Mouse (Mus musculus) E14TG2a.4 (cell line): ENCODE results near the gene Smad3.

Source experiments
- H3K27me3 ChIP-seq: 2 replicates; pipeline ENCODE4 v1.6.1; 2014; ENCODE audit warnings: low read length, control low read depth; ENCODE audit not compliant: insufficient read depth
- H3K36me3 ChIP-seq: 2 replicates; pipeline ENCODE4 v1.6.1; 2014; ENCODE audit warnings: low read length, control low read depth; ENCODE audit not compliant: insufficient read depth
- H3K4me1 ChIP-seq: replicated peaks from 2 replicates; pipeline ENCODE4 v1.6.1; 2014; ENCODE audit warnings: low read depth, low read length, control low read depth
- H3K4me3 ChIP-seq: replicated peaks from 2 replicates; pipeline ENCODE4 v1.5.1; 2014; ENCODE audit warnings: mild to moderate bottlenecking, low read length
- H3K9me3 ChIP-seq: 2 replicates; pipeline ENCODE4 v1.6.1; 2014; ENCODE audit warnings: low read length, control low read depth
- CTCF ChIP-seq: conservative IDR thresholded peaks from 2 replicates; pipeline ENCODE4 v1.5.1; 2014; ENCODE audit warnings: low read length
- NANOG ChIP-seq: IDR thresholded peaks from 2 replicates; pipeline ENCODE4 v1.6.1; 2014; ENCODE audit warnings: borderline replicate concordance, low read length, mixed read lengths
- POU5F1 ChIP-seq: IDR thresholded peaks from 2 replicates; pipeline ENCODE4 v1.6.1; 2014; ENCODE audit warnings: low read length, borderline replicate concordance

The Smad3 gene

GRCm38 (mm10) chr9:63745821-63746632 is 11.8 kb downstream of the Smad3 start:
- Histone ChIP-seq H3K27me3 (peaks cover 3% of the 10 kb centered on the region; the same call in 1 of the 2 replicates), H3K9me3 (no peaks in the 10 kb centered on the region), H3K36me3 (no peaks in the 10 kb centered on the region), H3K4me1 (peaks cover 81% of the 10 kb centered on the region), H3K4me3 (no peak overlapping the region)
- no peak for TF ChIP-seq POU5F1
- TF ChIP-seq NANOG = no peak
- no peak for TF ChIP-seq CTCF

DNA sequence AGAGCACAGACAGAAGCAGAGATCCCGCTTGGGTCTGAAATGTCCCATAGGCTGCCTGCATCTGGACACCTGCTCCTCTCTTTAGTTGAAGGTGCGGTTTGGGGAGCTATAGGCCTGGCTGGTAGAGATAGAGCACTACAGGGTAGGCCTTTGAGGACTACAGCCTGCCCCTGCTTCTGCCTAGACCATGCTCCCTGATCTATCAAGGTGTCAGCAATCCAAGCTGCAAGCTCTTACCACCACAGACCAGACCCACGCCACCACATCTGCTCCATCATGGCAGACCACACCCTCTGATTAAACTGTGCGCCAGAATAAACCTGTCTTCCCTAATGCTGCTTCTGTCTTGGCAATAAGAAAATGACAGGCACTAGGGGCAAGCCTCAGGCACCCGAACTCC is 13.2 kb downstream of the Smad3 start:
- H3K9me3 ChIP-seq = no peaks in the 10 kb centered on the region
- H3K4me3 ChIP-seq = no peak overlapping the region
- TF ChIP-seq POU5F1 = no peak
- no peak for TF ChIP-seq CTCF
- TF ChIP-seq NANOG = no peak
- peaks cover 3% of the 10 kb centered on the region; the same call in 1 of the 2 replicates for H3K27me3 ChIP-seq
- H3K4me1 ChIP-seq = peaks cover 90% of the 10 kb centered on the region
- 0 out of 2 replicates have a peak, but pooled peaks cover 3% of the 10 kb centered on the region for H3K36me3 ChIP-seq

DNA sequence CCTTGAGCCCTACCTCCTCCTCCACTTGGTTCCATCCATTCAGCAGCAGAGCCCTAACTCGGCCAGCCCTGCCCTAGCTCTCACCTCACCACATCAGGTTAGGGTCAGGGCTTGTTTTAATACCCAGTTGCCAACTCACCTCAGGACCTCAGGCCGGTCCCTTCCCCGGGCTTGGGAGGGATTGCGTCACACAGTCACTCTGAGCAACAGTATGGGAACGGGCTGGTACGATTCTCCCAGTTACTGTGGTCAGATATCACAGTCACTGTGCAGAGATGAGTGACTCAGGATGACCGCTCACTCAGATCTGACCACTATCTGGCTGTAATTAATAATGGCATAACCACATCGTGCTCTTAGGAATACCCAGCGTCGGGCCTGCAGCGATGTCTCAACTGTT is 14.0 kb downstream of the Smad3 start:
- Histone ChIP-seq H3K36me3 (0 out of 2 replicates have a peak, but pooled peaks cover 4% of the 10 kb centered on the region), H3K4me1 (peaks cover 89% of the 10 kb centered on the region), H3K27me3 (peaks cover 3% of the 10 kb centered on the region; the same call in 1 of the 2 replicates), H3K4me3 (no peak overlapping the region), H3K9me3 (no peaks in the 10 kb centered on the region)
- TF ChIP-seq CTCF = no peak
- TF ChIP-seq POU5F1 = no peak
- TF ChIP-seq NANOG = no peak

GRCm38 (mm10) chr9:63742887-63743660 is 14.7 kb downstream of the Smad3 start:
- TF ChIP-seq NANOG = no peak
- TF ChIP-seq CTCF = no peak
- no peak for TF ChIP-seq POU5F1
- no peak overlapping the region for H3K4me3 ChIP-seq
- H3K4me1 ChIP-seq = peaks cover 92% of the 10 kb centered on the region
- 0 out of 2 replicates have a peak, but pooled peaks cover 4% of the 10 kb centered on the region for H3K36me3 ChIP-seq
- peaks cover 3% of the 10 kb centered on the region; the same call in 1 of the 2 replicates for H3K27me3 ChIP-seq
- H3K9me3 ChIP-seq = no peaks in the 10 kb centered on the region

DNA sequence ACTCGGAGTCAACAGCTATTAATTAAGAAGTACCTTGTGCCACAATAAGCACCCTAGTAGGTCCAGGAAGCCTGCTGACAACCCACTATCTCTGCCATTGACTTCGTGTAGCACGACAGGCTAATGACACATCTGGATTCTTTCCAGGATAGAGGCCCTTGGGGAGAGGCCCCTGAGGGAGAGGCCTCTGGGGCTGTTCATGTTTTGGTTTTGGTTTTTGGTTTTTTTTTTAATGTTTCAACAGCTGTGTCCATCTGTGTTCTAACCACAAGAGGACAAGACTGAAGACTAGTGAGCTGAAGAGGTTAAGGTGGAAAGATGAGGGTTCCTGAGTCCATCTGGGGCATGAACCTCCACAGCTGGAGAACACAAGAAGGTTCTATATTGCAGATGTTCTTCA is 15.5 kb downstream of the Smad3 start:
- Histone ChIP-seq H3K36me3 (0 out of 2 replicates have a peak, but pooled peaks cover 4% of the 10 kb centered on the region), H3K9me3 (no peaks in the 10 kb centered on the region), H3K4me3 (no peak overlapping the region; the same call in 1 of the 2 replicates), H3K4me1 (peaks cover 92% of the 10 kb centered on the region), H3K27me3 (peaks cover 3% of the 10 kb centered on the region; the same call in 1 of the 2 replicates)
- no peak for TF ChIP-seq POU5F1
- TF ChIP-seq NANOG = no peak
- no peak for TF ChIP-seq CTCF

- no peaks in the 10 kb centered on the region for H3K9me3 ChIP-seq
- 0 out of 2 replicates have a peak, but pooled peaks cover 4% of the 10 kb centered on the region for H3K36me3 ChIP-seq
- peaks cover 92% of the 10 kb centered on the region for H3K4me1 ChIP-seq
- no peak for TF ChIP-seq CTCF
- no peak for TF ChIP-seq POU5F1
- TF ChIP-seq NANOG = no peak
- H3K27me3 ChIP-seq = peaks cover 3% of the 10 kb centered on the region; the same call in 1 of the 2 replicates
- H3K4me3 ChIP-seq = no peak overlapping the region; the same call in 1 of the 2 replicates
Measured at GRCm38 (mm10) chr9:63741792-63742191, 16.0 kb downstream of the Smad3 start.

GRCm38 (mm10) chr9:63740320-63740841 is 17.4 kb downstream of the Smad3 start:
- H3K4me1 ChIP-seq = peaks cover 94% of the 10 kb centered on the region
- no peaks in the 10 kb centered on the region for H3K9me3 ChIP-seq
- H3K4me3 ChIP-seq = no peak overlapping the region
- TF ChIP-seq POU5F1 (no peak), NANOG (no peak), CTCF (no peak)
- peaks cover 3% of the 10 kb centered on the region; the same call in 1 of the 2 replicates for H3K27me3 ChIP-seq
- H3K36me3 ChIP-seq = 0 out of 2 replicates have a peak, but pooled peaks cover 4% of the 10 kb centered on the region

GRCm38 (mm10) chr9:63738830-63739229 is 19.0 kb downstream of the Smad3 start:
- H3K9me3 ChIP-seq = no peaks in the 10 kb centered on the region
- TF ChIP-seq NANOG = no peak
- TF ChIP-seq CTCF = no peak
- TF ChIP-seq POU5F1 = no peak
- H3K4me1 ChIP-seq = peaks cover 97% of the 10 kb centered on the region
- no peak overlapping the region for H3K4me3 ChIP-seq
- peaks cover 3% of the 10 kb centered on the region; the same call in 1 of the 2 replicates for H3K27me3 ChIP-seq
- H3K36me3 ChIP-seq = 0 out of 2 replicates have a peak, but pooled peaks cover 4% of the 10 kb centered on the region
